Mouse (Mus musculus): ENCODE results near the gene Tppp2. TPM values are rescaled to one million over a fixed set of nuclear protein-coding genes. Genes with fewer than 3 reads are reported as not detected.

Tppp2 gene
- total RNA-seq (2021) (not detected), polyA plus RNA-seq (2012; rRNA removed) (not detected in 2 replicates)
- long read RNA-seq = 0 reads

DNA sequence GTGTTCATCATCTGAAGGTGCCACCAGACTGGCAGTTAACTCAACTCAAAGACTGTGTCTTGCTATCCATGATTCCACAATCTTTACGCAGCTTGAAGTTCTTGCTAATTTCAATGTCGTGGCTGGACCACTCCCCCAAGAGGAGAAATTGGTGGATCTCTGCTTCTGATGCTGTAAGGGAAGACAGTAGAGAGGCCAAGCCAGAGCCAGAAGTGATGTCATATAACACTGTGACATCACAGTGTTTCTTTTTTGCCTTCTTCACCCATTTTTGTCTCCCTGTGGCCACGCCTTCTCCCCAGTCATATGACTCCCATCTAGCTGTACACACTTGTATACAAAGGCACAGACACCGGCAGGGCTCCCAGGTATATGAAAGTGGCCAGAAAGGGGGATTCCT is at the start of gene Tppp2:
Gene Tppp2 (plus strand): TSS at position 301 of the 400 bp plus-strand sequence.
- DNase-seq = no peak

DNA sequence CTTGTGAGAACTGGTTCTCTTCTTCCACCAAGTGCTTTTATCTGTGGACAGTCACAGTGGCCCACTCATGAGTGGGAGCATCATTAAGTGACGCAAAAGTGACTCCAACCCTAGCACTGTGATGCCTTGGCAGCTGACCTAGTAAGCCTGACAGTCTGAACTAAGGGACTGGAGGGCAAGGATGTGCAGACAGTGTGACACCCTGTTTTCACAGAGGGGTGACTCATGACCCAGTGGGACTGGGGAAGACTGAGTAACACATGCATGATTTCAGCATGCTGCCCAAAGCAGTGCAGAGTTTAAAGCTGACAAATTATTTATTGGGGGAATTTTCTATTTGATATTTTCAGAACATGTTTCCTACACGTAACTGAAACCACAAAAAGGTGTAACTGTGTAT is 47.5 kb upstream of the Tppp2 start:
- peak; percentile 78 for DNase-seq

DNA sequence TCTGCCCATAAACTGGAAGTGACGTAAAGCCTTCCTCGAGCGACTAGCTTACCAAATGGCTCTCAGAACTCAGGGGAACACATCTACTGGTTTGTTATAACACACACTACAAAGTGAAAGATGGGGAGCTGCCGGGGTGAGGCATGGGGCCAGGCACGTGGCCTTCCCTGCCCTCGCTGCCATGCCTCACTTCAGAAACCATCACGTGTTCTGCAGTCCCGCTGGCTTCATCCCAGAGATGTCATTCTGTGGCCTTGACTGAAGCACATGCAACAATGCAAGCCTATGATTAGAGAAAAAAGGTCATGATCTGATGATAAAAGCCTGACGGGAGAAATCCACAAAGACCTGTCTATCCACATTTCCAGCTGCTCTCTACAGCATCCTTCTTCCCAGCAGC is 46.5 kb upstream of the Tppp2 start:
- DNase-seq = peak; percentile 92

DNA sequence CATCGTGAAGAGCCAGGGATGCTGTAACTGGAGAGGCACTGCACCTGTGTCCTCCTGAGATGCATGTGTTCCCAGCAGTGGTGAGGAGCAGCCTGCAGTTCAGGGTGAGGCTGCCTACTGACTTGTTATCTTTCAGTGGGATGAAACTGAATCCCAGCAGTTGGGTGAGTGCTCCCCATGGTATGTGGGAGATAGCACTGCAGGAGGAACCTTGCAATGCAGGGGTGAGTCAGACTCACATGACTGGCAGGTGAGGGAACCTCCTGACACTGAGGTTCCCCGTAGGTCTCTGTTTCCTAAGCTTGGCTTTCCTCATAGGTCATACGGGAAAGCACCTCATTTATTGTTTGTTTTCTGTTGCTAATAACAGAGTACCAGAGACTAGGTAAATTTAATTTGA is 40.7 kb upstream of the Tppp2 start:
- no peak for DNase-seq

GRCm38 (mm10) chr14:51883527-51884030 is 34.6 kb upstream of the Tppp2 start:
- DNase-seq = peak; percentile 84

DNA sequence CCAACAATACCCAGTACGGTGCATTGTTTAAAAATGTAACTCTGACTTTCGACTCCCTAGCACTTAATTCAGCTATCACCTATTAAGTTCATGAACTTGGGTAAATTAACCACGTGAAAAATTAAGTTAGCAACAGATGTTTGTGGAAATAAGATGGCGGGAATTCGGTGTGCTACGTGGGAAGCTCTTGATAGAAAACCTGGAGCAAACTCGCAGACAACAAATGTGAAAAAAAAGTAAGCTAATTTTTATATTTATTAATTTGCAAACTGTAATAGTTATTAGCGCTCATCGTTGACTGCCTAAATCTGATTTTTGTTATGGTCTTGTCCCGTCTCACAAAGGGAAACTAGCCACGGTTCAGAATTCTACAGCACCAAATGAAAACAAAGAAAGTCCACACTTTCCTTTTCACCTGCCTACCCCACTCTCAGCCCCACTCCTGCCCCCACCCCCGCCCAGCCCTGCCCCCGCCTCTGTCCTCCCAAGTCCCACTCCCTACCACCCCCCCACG is 34.1 kb upstream of the Tppp2 start:
- no peak for DNase-seq

- peak; percentile 96 for DNase-seq
Measured at GRCm38 (mm10) chr14:51884598-51885331, 33.5 kb upstream of the Tppp2 start, which contains the start of gene Mettl17. TSS of gene Mettl17 (plus strand) at chr14:51884842.

GRCm38 (mm10) chr14:51886051-51886450 is 32.2 kb upstream of the Tppp2 start:
- DNase-seq = no peak

DNA sequence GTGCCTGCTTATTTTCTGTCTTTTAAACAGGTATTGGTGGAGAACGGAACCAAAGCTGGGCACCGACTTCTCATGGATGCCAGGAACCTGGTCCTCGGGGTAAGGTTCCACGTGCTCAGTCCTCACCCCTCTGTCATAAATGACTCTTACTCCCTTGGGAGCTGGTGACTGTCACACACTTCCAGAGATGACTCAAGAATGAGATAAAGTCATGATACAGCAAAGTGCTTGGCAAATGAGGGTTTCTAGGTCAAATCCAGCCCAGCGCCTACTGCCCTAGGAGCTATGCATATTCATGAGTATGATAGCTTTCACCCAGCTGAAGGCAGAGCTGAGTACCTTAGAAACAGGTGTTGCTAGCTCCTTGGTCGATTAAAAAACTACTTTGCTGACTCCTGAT is 28.4 kb upstream of the Tppp2 start:
- DNase-seq = peak; percentile 45

GRCm38 (mm10) chr14:51892191-51892939 is 25.9 kb upstream of the Tppp2 start, which contains the start of gene Slc39a2:
TSS of gene Slc39a2 (plus strand) at chr14:51892889.
- DNase-seq = no peak

GRCm38 (mm10) chr14:51893094-51893794 is 25.0 kb upstream of the Tppp2 start:
- DNase-seq = no peak

- DNase-seq = no peak
Measured at GRCm38 (mm10) chr14:51893809-51894208, 24.4 kb upstream of the Tppp2 start.

GRCm38 (mm10) chr14:51895071-51895470 is 23.2 kb upstream of the Tppp2 start:
- DNase-seq = no peak

DNA sequence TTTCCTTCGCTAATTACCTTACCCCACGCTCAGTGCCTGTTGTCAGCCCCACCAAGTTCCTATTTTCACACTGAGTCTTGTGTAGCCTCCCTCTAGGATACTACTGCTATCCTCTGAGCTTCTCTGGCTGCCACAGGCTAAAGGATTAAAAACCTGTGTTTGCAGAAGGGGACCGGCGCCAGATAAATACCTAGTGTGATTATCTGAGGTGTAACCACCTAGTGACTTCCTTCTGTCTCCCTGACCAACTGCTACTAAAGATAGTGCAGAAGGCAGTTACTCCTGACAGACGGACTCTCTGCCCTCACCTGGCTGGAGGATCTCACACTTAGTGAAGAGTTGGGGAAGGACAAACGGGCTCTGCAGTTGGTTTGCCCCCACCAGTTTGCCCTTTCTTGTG is 22.2 kb upstream of the Tppp2 start:
- DNase-seq = no peak

- DNase-seq = no peak
Measured at GRCm38 (mm10) chr14:51896539-51897170, 21.6 kb upstream of the Tppp2 start.

DNA sequence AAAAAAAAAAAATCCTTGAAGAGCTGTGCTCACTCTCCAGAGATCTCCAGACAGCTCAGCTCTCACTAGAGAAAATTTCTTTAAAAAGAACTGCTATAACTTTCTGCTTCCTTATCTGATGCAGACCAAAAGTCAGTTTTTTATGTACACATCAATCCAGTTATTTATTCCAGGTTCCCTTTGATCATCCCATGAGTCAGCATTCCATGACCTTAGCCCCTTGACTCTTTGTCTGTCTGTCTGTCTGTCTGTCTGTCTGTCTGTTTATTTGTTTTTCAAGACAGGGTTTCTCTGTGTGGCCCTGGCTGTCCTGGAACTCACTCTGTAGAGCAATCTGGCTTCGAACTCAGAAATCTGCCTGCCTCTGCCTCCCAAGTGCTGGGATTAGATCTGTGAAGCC is 18.9 kb upstream of the Tppp2 start:
- no peak for DNase-seq

DNA sequence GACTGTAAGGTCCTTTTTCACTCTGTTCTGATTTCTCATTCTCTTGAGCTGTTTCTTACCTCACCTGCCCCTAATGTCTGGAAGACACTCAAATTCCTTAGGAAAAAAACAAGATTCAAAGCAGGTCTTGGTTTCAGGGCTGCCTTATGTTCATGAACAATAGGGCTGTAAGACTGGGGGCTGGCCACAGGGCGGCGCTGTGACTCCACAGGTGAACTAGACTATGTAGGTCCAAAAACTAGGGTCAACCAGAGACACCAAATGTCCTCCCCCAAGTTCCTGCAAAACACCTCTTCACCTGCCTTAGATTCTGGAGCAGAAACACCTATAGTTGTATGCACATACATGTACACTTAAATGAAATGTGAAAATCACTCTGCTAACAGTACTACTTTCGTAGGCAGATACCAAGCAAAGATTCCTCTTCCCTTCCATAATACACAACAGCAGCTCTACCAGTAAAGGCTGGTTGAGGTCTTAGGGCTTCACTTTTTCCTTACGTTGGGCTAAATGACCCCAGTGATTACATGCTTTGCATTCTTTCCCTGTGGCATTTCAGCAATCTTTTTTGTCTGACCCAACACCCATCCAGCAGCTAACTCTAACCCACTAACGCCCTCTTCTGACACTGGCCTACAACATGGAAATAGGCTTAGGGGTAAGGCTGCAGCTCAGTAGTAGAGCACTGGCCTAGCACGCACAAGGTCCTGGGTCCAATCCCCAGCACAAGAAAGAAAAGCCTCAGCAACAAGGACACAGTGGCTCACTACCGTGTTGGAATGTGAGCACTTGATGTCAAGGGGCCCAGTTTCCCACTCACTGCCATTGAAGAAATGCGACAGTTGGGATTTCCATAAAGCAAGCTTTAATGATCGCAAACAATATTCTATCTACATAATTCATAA is 15.2 kb upstream of the Tppp2 start:
- DNase-seq = peak; percentile 77

DNA sequence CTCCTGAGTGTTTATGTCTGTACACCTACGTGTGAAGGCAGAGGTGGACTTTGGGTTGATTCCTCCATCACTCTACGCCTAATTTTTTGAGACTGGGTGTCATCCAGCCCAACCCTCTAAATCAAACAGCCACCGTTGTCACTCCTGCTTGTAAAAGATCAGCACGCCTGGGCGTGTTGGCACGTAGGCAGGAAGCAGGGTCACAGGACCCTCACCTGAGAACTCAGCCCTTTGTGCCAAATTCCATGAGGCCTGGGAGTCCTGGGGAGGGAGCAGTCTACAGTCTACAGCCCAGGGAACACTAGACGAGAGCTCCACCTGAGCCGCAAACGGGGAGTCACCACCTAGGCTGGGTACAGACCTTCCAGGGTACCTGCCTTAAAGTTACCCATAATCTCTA is 14.4 kb upstream of the Tppp2 start:
- DNase-seq = no peak

DNA sequence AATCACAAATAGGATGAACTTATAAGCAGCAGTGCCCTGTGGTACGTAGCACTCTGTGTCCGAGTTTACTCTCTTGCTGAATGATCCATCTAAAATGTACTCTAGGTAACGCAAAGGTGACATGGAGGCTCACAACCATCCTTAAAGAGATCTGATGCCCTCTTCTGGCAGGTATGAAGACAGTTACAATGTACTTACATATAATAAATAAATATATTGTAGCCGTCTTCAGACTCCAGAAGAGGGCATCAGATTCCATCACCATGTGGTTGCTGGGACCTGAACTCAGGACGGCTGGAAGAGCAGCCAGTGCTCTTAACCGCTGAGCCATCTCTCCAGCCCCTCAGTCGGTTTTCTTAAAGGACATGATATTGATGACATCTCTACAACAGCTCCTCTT is 13.5 kb upstream of the Tppp2 start:
- no peak for DNase-seq

- no peak for DNase-seq
Measured at GRCm38 (mm10) chr14:51906102-51906501, 12.1 kb upstream of the Tppp2 start.

DNA sequence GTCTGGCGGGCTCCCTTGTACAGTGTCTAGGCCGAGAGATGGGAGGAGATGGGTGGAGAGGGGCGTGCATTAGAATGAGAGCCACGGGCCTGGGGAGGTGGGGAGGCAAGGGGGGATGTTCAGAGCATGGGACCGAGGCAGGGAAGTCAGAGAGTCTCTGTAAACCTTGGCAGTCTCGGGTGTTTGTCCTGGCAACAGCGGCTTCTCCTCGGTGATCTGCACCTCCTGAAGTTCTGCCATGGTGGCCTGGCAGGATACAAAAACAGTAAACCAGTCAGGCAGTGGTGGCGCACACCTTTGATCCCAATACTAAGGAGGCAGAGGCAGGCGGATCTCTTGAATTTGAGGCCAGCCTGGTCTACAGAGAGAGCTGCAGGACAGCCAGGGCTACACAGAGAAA is 6.9 kb upstream of the Tppp2 start:
- no peak for DNase-seq

Data from adrenal gland, adult 2 months (tissue).